ENCODE assay signal across 24 mouse cellular contexts in genomic region chr12:78678807-78679189, GRCm38 (mm10). TPM values are rescaled to one million over a fixed set of nuclear protein-coding genes. Genes with fewer than 3 reads are reported as not detected.
"Had no signal": no experiment of that assay in that cellular context is flagged by ENCODE, and none has a peak within 500 bp of the region (broad histone marks: within the 10 kb centered on the region; RNA-seq: fewer than 3 reads in every experiment).

No protein-coding gene starts in this region.

- H3K9me3 ChIP-seq: limb, embryonic 12.5 days; limb, embryonic 15.5 days; midbrain, embryonic 10.5 days; midbrain, embryonic 13.5 days; neural tube, embryonic 13.5 days; stomach, embryonic 15.5 days had no signal

- H3K4me3 ChIP-seq: limb, embryonic 12.5 days; limb, embryonic 15.5 days; midbrain, embryonic 10.5 days; midbrain, embryonic 13.5 days; myocyte; neural tube, embryonic 13.5 days; stomach, embryonic 15.5 days had no signal

- H3K9ac ChIP-seq: limb, embryonic 12.5 days; limb, embryonic 15.5 days; liver, embryonic 14.5 days; midbrain, embryonic 13.5 days; neural tube, embryonic 13.5 days; stomach, embryonic 15.5 days had no signal

- ATAC-seq: midbrain, embryonic 13.5 days; midbrain, embryonic 16.5 days had no signal

- H3K4me2 ChIP-seq: limb, embryonic 12.5 days; limb, embryonic 15.5 days; midbrain, embryonic 13.5 days; neural tube, embryonic 13.5 days; stomach, embryonic 15.5 days had no signal

- H3K27ac ChIP-seq: limb, embryonic 12.5 days; limb, embryonic 15.5 days; liver, embryonic 14.5 days; macrophage; midbrain, embryonic 10.5 days; midbrain, embryonic 13.5 days; neural tube, embryonic 13.5 days; stomach, embryonic 15.5 days had no signal

- H3K36me3 ChIP-seq: limb, embryonic 12.5 days; limb, embryonic 15.5 days; midbrain, embryonic 10.5 days; midbrain, embryonic 13.5 days; neural tube, embryonic 13.5 days; stomach, embryonic 15.5 days had no signal

- DNase-seq: kidney, adult 18-20 months; kidney, adult 9 months; kidney, postnatal 14 days; kidney, postnatal 4 days; left cerebral cortex, postnatal 4 days; lung, adult 2 months; lung, postnatal 14 days; thymus, postnatal 25 days had no signal

- H3K27me3 ChIP-seq: limb, embryonic 12.5 days; limb, embryonic 15.5 days; midbrain, embryonic 13.5 days; neural tube, embryonic 13.5 days; stomach, embryonic 15.5 days had no signal

- H3K4me1 ChIP-seq: limb, embryonic 12.5 days; limb, embryonic 15.5 days; midbrain, embryonic 10.5 days; midbrain, embryonic 13.5 days; neural tube, embryonic 13.5 days; stomach, embryonic 15.5 days had no signal

RNA-seq across cellular contexts. Expression of gene Fam71d, which starts 12.5 kb away (rescaled TPM):
- total RNA-seq: megakaryocyte, adult 5-6 weeks had no signal
- polyA plus RNA-seq: kidney, embryonic 16.5 days; limb, embryonic 12.5 days; limb, embryonic 15.5 days; liver, embryonic 14.5 days; lung, embryonic 16.5 days; macrophage; midbrain, embryonic 10.5 days; myocyte; small intestine, adult 2 months; spleen, adult 2 months; stomach, embryonic 15.5 days; thymus, postnatal 0 days had no signal
